Mouse (Mus musculus) intestine, postnatal 0 days (tissue): ENCODE measurements around the gene Olfr195. TPM values are rescaled to one million over a fixed set of nuclear protein-coding genes. Genes with fewer than 3 reads are reported as not detected.
A peak's percentile ranks its signal among the peaks of the same experiment; 100 is the strongest.
"Not testable (repeated sequence)": the region's sequence is repeated elsewhere in the genome, so short reads cannot be mapped to it uniquely, and the experiment has no call there.

ENCODE experiments used
- ATAC-seq: fragments of 200-750 bp; cut with Nextera tagmentation; 2 replicates; pipeline ENCODE4 v1.8.0; 2017; ENCODE audit warnings: mild to moderate bottlenecking, moderate TSS enrichment, moderate library complexity
- H3K27ac ChIP-seq: fragments of 300-500 bp; sonication (generic); 2 replicates; pipeline ENCODE4 v1.5.1; 2014; ENCODE audit warnings: mild to moderate bottlenecking, low read depth, low read length, moderate library complexity
- H3K27me3 ChIP-seq: fragments of 300-500 bp; sonication (generic); replicated peaks from 2 replicates; pipeline ENCODE4 v1.6.1; 2014; ENCODE audit warnings: low read length, mixed read lengths; ENCODE audit not compliant: control insufficient read depth, insufficient read depth
- H3K36me3 ChIP-seq: fragments of 300-500 bp; sonication (generic); 2 replicates; pipeline ENCODE4 v1.6.1; 2014; ENCODE audit warnings: mild to moderate bottlenecking, moderate library complexity; ENCODE audit not compliant: control insufficient read depth, insufficient read depth
- H3K4me1 ChIP-seq: fragments of 300-500 bp; sonication (generic); replicated peaks from 2 replicates; pipeline ENCODE4 v1.6.1; 2014; ENCODE audit warnings: antibody characterized with exemption, low read length, mixed read lengths; ENCODE audit not compliant: control insufficient read depth, insufficient read depth
- H3K4me2 ChIP-seq: fragments of 300-500 bp; sonication (generic); replicated peaks from 2 replicates; pipeline ENCODE4 v1.6.1; 2014; ENCODE audit warnings: low read depth, mild to moderate bottlenecking, moderate library complexity
- H3K4me3 ChIP-seq: fragments of 300-500 bp; sonication (generic); 2 replicates; pipeline ENCODE4 v1.5.1; 2014; ENCODE audit warnings: low read depth, low read length
- H3K9ac ChIP-seq: fragments of 300-500 bp; sonication (generic); 2 replicates; pipeline ENCODE4 v1.6.1; 2014; ENCODE audit warnings: mild to moderate bottlenecking, low read depth, low read length
- H3K9me3 ChIP-seq: fragments of 300-500 bp; sonication (generic); 2 replicates; pipeline ENCODE4 v1.6.1; 2016; ENCODE audit warnings: mixed run types; ENCODE audit not compliant: control insufficient read depth
- CTCF ChIP-seq: sonication (generic); IDR thresholded peaks from 2 replicates; pipeline ENCODE4 v1.5.1; 2016; ENCODE audit warnings: low read depth, mild to moderate bottlenecking, control low read depth, antibody characterized with exemption, moderate library complexity
- WGBS: fragments of 180-500 bp; shearing (Covaris S2); extraction: QIAGEN DNeasy Blood & Tissue Kit; methylation state at CpG from one replicate; pipeline ENCODE4 v1.1.7; 2014; 5-methylcytosine and 5-hydroxymethylcytosine counted together
- polyA plus RNA-seq: library from polyadenylated mRNA; unstranded; fragments of >200 nt; fragmentation: Nextera tagmentation; extraction: Ambion mirVana; gene quantifications from 2 replicates; pipeline ENCODE4 v1.2.1, GENCODE M21; 2015

The Olfr195 gene
- polyA plus RNA-seq = not detected in 2 replicates

- no peak within 1 kb of the TSS for H3K4me2 ChIP-seq
- H3K9ac ChIP-seq = no peak within 1 kb of the TSS
- ATAC-seq = no peak
- no peak within 1 kb of the TSS for H3K4me3 ChIP-seq
- no peak for TF ChIP-seq CTCF
- 85% methylated on average over 1 of the region's 1 CpGs for WGBS
- H3K27ac ChIP-seq = no peak within 1 kb of the TSS
- no peaks in the 10 kb centered on the region for H3K27me3 ChIP-seq
- H3K4me1 ChIP-seq = no peaks in the 10 kb centered on the region
- no peaks in the 10 kb centered on the region for H3K36me3 ChIP-seq
- no peaks in the 10 kb centered on the region for H3K9me3 ChIP-seq
Observed at GRCm38 (mm10) chr16:59146746-59147145, at the start of gene Olfr195. TSS of gene Olfr195 (plus strand) at chr16:59147046.

- WGBS = 79% methylated on average over 2 of the region's 2 CpGs
- H3K27me3 ChIP-seq = no peaks in the 10 kb centered on the region
- no peak for ATAC-seq
Observed at GRCm38 (mm10) chr16:59105312-59105711, 41.5 kb upstream of the Olfr195 start.

GRCm38 (mm10) chr16:59108522-59108921 lies 38.3 kb upstream of the Olfr195 start:
- not testable (repeated sequence) for H3K4me1 ChIP-seq, H3K27me3 ChIP-seq, H3K9ac ChIP-seq, H3K36me3 ChIP-seq, ATAC-seq, H3K4me3 ChIP-seq, H3K4me2 ChIP-seq, H3K9me3 ChIP-seq, H3K27ac ChIP-seq
- WGBS = 39% methylated on average over 5 of the region's 5 CpGs

More at GRCm38 (mm10) chr16:59105312-59105711, 41.5 kb upstream of the Olfr195 start:
- Histone ChIP-seq H3K4me1 (no peaks in the 10 kb centered on the region), H3K9me3 (no peaks in the 10 kb centered on the region), H3K36me3 (no peaks in the 10 kb centered on the region), H3K4me3 (no peak overlapping the region), H3K27ac (no peak overlapping the region), H3K9ac (no peak overlapping the region), H3K4me2 (no peak overlapping the region)
- TF ChIP-seq CTCF = no peak

GRCm38 (mm10) chr16:59111781-59112180 lies 35.1 kb upstream of the Olfr195 start, which contains the start of gene Olfr193:
TSS of gene Olfr193 (minus strand) at chr16:59111881.
- H3K9ac ChIP-seq = no peak within 1 kb of the TSS
- H3K4me3 ChIP-seq = no peak within 1 kb of the TSS
- H3K9me3 ChIP-seq = no peaks in the 10 kb centered on the region
- ATAC-seq = no peak
- WGBS = 95% methylated on average over 1 of the region's 1 CpGs
- TF ChIP-seq CTCF = no peak
- no peak within 1 kb of the TSS for H3K27ac ChIP-seq
- H3K36me3 ChIP-seq = no peaks in the 10 kb centered on the region
- H3K4me2 ChIP-seq = no peak within 1 kb of the TSS
- no peaks in the 10 kb centered on the region for H3K4me1 ChIP-seq
- no peaks in the 10 kb centered on the region for H3K27me3 ChIP-seq

GRCm38 (mm10) chr16:59120969-59121368 lies 25.9 kb upstream of the Olfr195 start, which contains the start of gene Olfr194:
TSS of gene Olfr194 (minus strand) at chr16:59121069.
- TF ChIP-seq CTCF = no peak
- Histone ChIP-seq H3K27ac (no peak within 1 kb of the TSS), H3K9ac (no peak within 1 kb of the TSS), H3K4me2 (no peak within 1 kb of the TSS), H3K9me3 (no peaks in the 10 kb centered on the region), H3K36me3 (no peaks in the 10 kb centered on the region), H3K27me3 (no peaks in the 10 kb centered on the region), H3K4me1 (no peaks in the 10 kb centered on the region), H3K4me3 (no peak within 1 kb of the TSS)
- ATAC-seq = no peak

GRCm38 (mm10) chr16:59130740-59131139 lies 16.1 kb upstream of the Olfr195 start:
- WGBS = 65% methylated on average over 1 of the region's 1 CpGs
- H3K9ac ChIP-seq = no peak overlapping the region
- no peak overlapping the region for H3K27ac ChIP-seq
- no peak for TF ChIP-seq CTCF
- H3K36me3 ChIP-seq = no peaks in the 10 kb centered on the region
- H3K9me3 ChIP-seq = no peaks in the 10 kb centered on the region
- ATAC-seq = 0 out of 2 replicates have a peak, but pooled peaks have one; percentile 33
- no peak overlapping the region for H3K4me3 ChIP-seq
- no peaks in the 10 kb centered on the region for H3K27me3 ChIP-seq
- no peaks in the 10 kb centered on the region for H3K4me1 ChIP-seq
- H3K4me2 ChIP-seq = no peak overlapping the region

GRCm38 (mm10) chr16:59141105-59141504 lies 5.7 kb upstream of the Olfr195 start:
- Histone ChIP-seq H3K4me2 (no peak overlapping the region), H3K4me1 (no peaks in the 10 kb centered on the region), H3K27me3 (no peaks in the 10 kb centered on the region), H3K9me3 (no peaks in the 10 kb centered on the region), H3K9ac (no peak overlapping the region), H3K36me3 (no peaks in the 10 kb centered on the region), H3K4me3 (no peak overlapping the region), H3K27ac (no peak overlapping the region)
- ATAC-seq = no peak
- TF ChIP-seq CTCF = no peak
